Mouse (Mus musculus): ENCODE results near the gene Olfr1208. TPM values are rescaled to one million over a fixed set of nuclear protein-coding genes. Genes with fewer than 3 reads are reported as not detected.

The Olfr1208 gene
- polyA plus RNA-seq (2016; fragmentation: Nextera tagmentation; extraction: Ambion mirVana): not detected in 2 replicates

DNA sequence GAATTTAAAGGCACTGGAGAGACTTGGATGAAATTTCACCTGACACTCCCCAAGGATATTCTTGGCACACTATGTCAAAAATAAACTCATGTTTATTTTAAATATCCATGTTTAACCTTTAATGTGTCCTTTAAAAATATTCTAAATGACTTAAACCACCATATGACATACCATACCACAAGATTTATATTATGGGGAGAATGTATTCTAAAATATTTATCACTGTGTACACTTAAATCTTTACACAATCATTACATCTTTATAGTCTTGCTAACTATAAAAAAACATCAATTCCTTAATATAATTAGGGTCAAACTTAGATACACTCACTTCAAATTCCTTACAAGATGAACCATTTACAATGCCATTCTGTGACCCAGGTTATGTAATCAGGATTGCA, at the start of gene Olfr1208:
Olfr1208 (minus strand) TSS at position 101 of the 400 bp plus-strand sequence.
- H3K27me3 ChIP-seq: no peaks in the 10 kb centered on the region
- H3K4me2 ChIP-seq (replicated peaks): no peak within 1 kb of the TSS
- H3K9me3 ChIP-seq (replicated peaks): no peaks in the 10 kb centered on the region
- no peak within 1 kb of the TSS for H3K27ac ChIP-seq
- no peak within 1 kb of the TSS for H3K9ac ChIP-seq
- ATAC-seq (ENCODE audit: low FRiP score): no peak
- no peak within 1 kb of the TSS for H3K4me3 ChIP-seq
- no peaks in the 10 kb centered on the region for H3K4me1 ChIP-seq
- no peaks in the 10 kb centered on the region for H3K36me3 ChIP-seq

DNA sequence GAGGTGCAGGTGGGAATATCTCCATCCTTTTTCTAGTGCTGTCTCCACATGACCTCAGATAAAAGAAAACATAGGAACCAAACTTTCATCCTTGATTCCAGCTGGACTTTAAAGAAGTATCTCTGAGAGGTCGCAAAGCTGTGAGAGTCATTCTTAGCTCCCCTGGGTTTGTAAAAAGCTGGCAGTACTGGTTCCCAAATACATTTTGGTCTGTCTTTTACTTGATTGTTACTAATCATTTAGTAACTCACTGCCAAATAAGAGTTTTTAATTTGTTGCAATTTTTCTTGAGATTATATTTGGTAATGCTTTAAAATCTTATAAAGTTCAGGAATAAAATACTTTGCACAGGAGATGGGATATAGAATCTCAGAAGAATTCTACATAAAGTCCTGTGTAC, 35.9 kb upstream of the Olfr1208 start, which contains the start of gene Olfr1211:
Olfr1211 (minus strand) TSS at position 101 of the 400 bp plus-strand sequence.
- Histone ChIP-seq H3K27ac (no peak within 1 kb of the TSS), H3K9ac (no peak within 1 kb of the TSS), H3K27me3 (no peaks in the 10 kb centered on the region), H3K36me3 (no peaks in the 10 kb centered on the region), H3K4me3 (no peak within 1 kb of the TSS), H3K4me2 (replicated peaks) (no peak within 1 kb of the TSS), H3K4me1 (no peaks in the 10 kb centered on the region), H3K9me3 (replicated peaks) (no peaks in the 10 kb centered on the region)
- no peak for ATAC-seq (ENCODE audit: low FRiP score)
- 91% methylated on average over 1 of the region's 1 CpGs for WGBS

- Histone ChIP-seq H3K9ac (no peak within 1 kb of the TSS), H3K4me1 (no peaks in the 10 kb centered on the region), H3K36me3 (no peaks in the 10 kb centered on the region), H3K27me3 (no peaks in the 10 kb centered on the region), H3K4me3 (no peak within 1 kb of the TSS), H3K4me2 (replicated peaks) (no peak within 1 kb of the TSS), H3K27ac (no peak within 1 kb of the TSS), H3K9me3 (replicated peaks) (no peaks in the 10 kb centered on the region)
- 92% methylated on average over 3 of the region's 3 CpGs for WGBS
- ATAC-seq (ENCODE audit: low FRiP score): no peak
Measured at GRCm38 (mm10) chr2:88915057-88915456, 12.9 kb upstream of the Olfr1208 start, which contains the start of gene Olfr1209. TSS of gene Olfr1209 (minus strand) at chr2:88915157.

DNA sequence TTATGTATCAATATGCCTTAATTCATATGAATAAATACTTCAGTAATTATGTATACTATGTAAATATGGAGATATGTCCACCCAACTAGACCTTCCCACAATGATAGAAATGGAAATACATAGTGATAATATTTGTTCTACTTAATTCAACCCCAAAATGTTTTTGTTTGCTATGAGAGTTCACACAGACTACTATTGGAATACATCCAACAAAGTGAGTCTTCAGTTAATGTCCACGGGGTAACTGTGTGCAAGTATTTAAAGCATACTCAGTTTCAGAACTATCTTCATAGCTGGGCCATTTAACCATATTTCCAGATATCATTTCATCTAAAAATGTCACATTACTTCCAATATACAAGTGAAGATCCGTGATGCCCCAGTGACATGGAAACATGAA, 39.2 kb downstream of the Olfr1208 start, which contains the start of gene Olfr1206:
Olfr1206 (plus strand) TSS at position 301 of the 400 bp plus-strand sequence.
- Histone ChIP-seq H3K9me3 (replicated peaks) (no peaks in the 10 kb centered on the region), H3K4me1 (no peaks in the 10 kb centered on the region), H3K4me2 (replicated peaks) (no peak within 1 kb of the TSS), H3K4me3 (no peak within 1 kb of the TSS), H3K9ac (no peak within 1 kb of the TSS), H3K27ac (no peak within 1 kb of the TSS), H3K36me3 (no peaks in the 10 kb centered on the region), H3K27me3 (no peaks in the 10 kb centered on the region)
- WGBS: 86% methylated on average over 2 of the region's 2 CpGs
- ATAC-seq (ENCODE audit: low FRiP score): no peak

GRCm38 (mm10) chr2:88848992-88849391, 53.1 kb downstream of the Olfr1208 start, which contains the start of gene Olfr1204:
TSS of gene Olfr1204 (plus strand) at chr2:88849292.
- Histone ChIP-seq H3K4me3 (no peak within 1 kb of the TSS), H3K27me3 (no peaks in the 10 kb centered on the region), H3K27ac (no peak within 1 kb of the TSS), H3K4me2 (replicated peaks) (no peak within 1 kb of the TSS), H3K4me1 (no peaks in the 10 kb centered on the region), H3K9me3 (replicated peaks) (no peaks in the 10 kb centered on the region), H3K9ac (no peak within 1 kb of the TSS), H3K36me3 (no peaks in the 10 kb centered on the region)
- no peak for ATAC-seq (ENCODE audit: low FRiP score)
- 90% methylated on average over 1 of the region's 1 CpGs for WGBS

Other genes starting within 250 kb of the Olfr1208 start
- gene Olfr1193, start 226.7 kb downstream of the Olfr1208 start, polyA plus RNA-seq (2016; fragmentation: Nextera tagmentation; extraction: Ambion mirVana): not detected in 2 replicates
- not detected in 2 replicates for gene Olfr1195, start 213.1 kb downstream of the Olfr1208 start, polyA plus RNA-seq (2016; fragmentation: Nextera tagmentation; extraction: Ambion mirVana)
- not detected in 2 replicates for gene Olfr1196, start 197.7 kb downstream of the Olfr1208 start, polyA plus RNA-seq (2016; fragmentation: Nextera tagmentation; extraction: Ambion mirVana)
- not detected in 2 replicates for gene Olfr1197, start 169.9 kb downstream of the Olfr1208 start, polyA plus RNA-seq (2016; fragmentation: Nextera tagmentation; extraction: Ambion mirVana)
- not detected in 2 replicates for gene Olfr1198, start 150.9 kb downstream of the Olfr1208 start, polyA plus RNA-seq (2016; fragmentation: Nextera tagmentation; extraction: Ambion mirVana)
- gene Olfr1199, start 141.8 kb downstream of the Olfr1208 start, polyA plus RNA-seq (2016; fragmentation: Nextera tagmentation; extraction: Ambion mirVana): not detected in 2 replicates
- not detected in 2 replicates for gene Olfr1200, start 131.8 kb downstream of the Olfr1208 start, polyA plus RNA-seq (2016; fragmentation: Nextera tagmentation; extraction: Ambion mirVana)
- not detected in 2 replicates for gene Olfr1201, start 109.3 kb downstream of the Olfr1208 start, polyA plus RNA-seq (2016; fragmentation: Nextera tagmentation; extraction: Ambion mirVana)
- not detected in 2 replicates for gene Olfr1202, start 87.8 kb downstream of the Olfr1208 start, polyA plus RNA-seq (2016; fragmentation: Nextera tagmentation; extraction: Ambion mirVana)
- gene Olfr1205, start 72.6 kb downstream of the Olfr1208 start, polyA plus RNA-seq (2016; fragmentation: Nextera tagmentation; extraction: Ambion mirVana): not detected in 2 replicates
- not detected in 2 replicates for gene Olfr1204, start 53.0 kb downstream of the Olfr1208 start, polyA plus RNA-seq (2016; fragmentation: Nextera tagmentation; extraction: Ambion mirVana)
- gene Olfr1206, start 39.1 kb downstream of the Olfr1208 start, polyA plus RNA-seq (2016; fragmentation: Nextera tagmentation; extraction: Ambion mirVana): not detected in 2 replicates
- gene Olfr1209, start 12.8 kb upstream of the Olfr1208 start, polyA plus RNA-seq (2016; fragmentation: Nextera tagmentation; extraction: Ambion mirVana): not detected in 2 replicates
- not detected in 2 replicates for gene Olfr1211, start 35.8 kb upstream of the Olfr1208 start, polyA plus RNA-seq (2016; fragmentation: Nextera tagmentation; extraction: Ambion mirVana)
- not detected in 2 replicates for gene Olfr1212, start 51.7 kb upstream of the Olfr1208 start, polyA plus RNA-seq (2016; fragmentation: Nextera tagmentation; extraction: Ambion mirVana)
- not detected in 2 replicates for gene Gm13762, start 78.0 kb upstream of the Olfr1208 start, polyA plus RNA-seq (2016; fragmentation: Nextera tagmentation; extraction: Ambion mirVana)
- gene Olfr1214, start 90.3 kb upstream of the Olfr1208 start, polyA plus RNA-seq (2016; fragmentation: Nextera tagmentation; extraction: Ambion mirVana): not detected in 2 replicates
- not detected in 2 replicates for gene Olfr1215, start 104.7 kb upstream of the Olfr1208 start, polyA plus RNA-seq (2016; fragmentation: Nextera tagmentation; extraction: Ambion mirVana)
- gene Olfr1216, start 116.0 kb upstream of the Olfr1208 start, polyA plus RNA-seq (2016; fragmentation: Nextera tagmentation; extraction: Ambion mirVana): not detected in 2 replicates
- gene Olfr1217, start 129.8 kb upstream of the Olfr1208 start, polyA plus RNA-seq (2016; fragmentation: Nextera tagmentation; extraction: Ambion mirVana): not detected in 2 replicates
- gene Olfr1218, start 158.9 kb upstream of the Olfr1208 start, polyA plus RNA-seq (2016; fragmentation: Nextera tagmentation; extraction: Ambion mirVana): not detected in 2 replicates
- not detected in 2 replicates for gene Olfr1219, start 181.2 kb upstream of the Olfr1208 start, polyA plus RNA-seq (2016; fragmentation: Nextera tagmentation; extraction: Ambion mirVana)
- gene Olfr1220, start 204.5 kb upstream of the Olfr1208 start, polyA plus RNA-seq (2016; fragmentation: Nextera tagmentation; extraction: Ambion mirVana): not detected in 2 replicates
- gene Olfr1221, start 215.0 kb upstream of the Olfr1208 start, polyA plus RNA-seq (2016; fragmentation: Nextera tagmentation; extraction: Ambion mirVana): not detected in 2 replicates
- gene Olfr1222, start 230.7 kb upstream of the Olfr1208 start, polyA plus RNA-seq (2016; fragmentation: Nextera tagmentation; extraction: Ambion mirVana): not detected in 2 replicates
- not detected in 2 replicates for gene Olfr1223, start 249.2 kb upstream of the Olfr1208 start, polyA plus RNA-seq (2016; fragmentation: Nextera tagmentation; extraction: Ambion mirVana)